Comparison of ENCODE assay signal across 14 mouse cellular contexts in the genomic region with DNA sequence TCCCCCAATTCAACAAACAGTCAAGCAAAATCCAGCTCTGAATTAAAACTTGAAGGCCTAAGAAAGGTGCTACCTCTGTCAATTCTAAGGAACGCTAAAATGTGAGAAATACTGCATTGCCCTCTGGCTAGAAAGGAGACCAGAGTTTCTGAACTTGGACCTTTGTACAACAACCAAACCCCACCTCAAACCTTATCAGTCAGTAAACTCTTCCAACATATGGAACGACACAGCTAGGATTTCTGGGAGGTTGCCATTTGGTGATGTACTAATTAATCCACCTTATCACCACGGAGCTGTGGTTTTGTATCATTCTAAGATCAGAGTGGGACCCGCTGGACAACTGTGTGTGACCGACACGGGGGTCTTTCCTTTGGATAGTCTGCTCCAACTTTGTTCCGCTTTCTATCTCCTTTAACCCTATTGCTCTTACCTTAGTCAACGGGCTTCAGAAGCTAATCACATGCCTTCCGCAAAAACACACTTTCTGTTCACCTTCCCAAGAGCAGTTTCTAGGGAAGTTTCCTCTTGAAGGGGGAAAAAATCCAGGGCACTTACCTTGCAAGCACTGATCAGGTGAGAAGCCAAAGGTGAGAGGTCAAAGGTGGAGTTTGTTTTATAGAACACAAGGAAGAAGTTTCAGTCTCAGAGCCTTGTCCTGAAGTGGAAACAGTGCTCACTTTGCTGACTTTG. TPM values are rescaled to one million over a fixed set of nuclear protein-coding genes. Genes with fewer than 3 reads are reported as not detected.
A peak's percentile ranks its signal among the peaks of the same experiment; 100 is the strongest.
DNase-seq lines count a peak whose midpoint lies in the region; ATAC-seq and TF ChIP-seq lines count a peak whose summit lies in the region.
"Had no signal": no experiment of that assay in that cellular context is flagged by ENCODE, and none has a peak within 500 bp of the region (broad histone marks: within the 10 kb centered on the region; RNA-seq: fewer than 3 reads in every experiment).

No protein-coding gene starts in this region.

- H3K4me3 ChIP-seq in forebrain, embryonic 12.5 days (replicated peaks) = no peak overlapping the region
- no peak overlapping the region for H3K4me3 ChIP-seq in forebrain, embryonic 14.5 days (ENCODE audit: low read depth, low read length)
- H3K4me3 ChIP-seq in lung, postnatal 0 days (ENCODE audit: low read depth, low read length) = no peak overlapping the region
- H3K4me3 ChIP-seq: midbrain, embryonic 10.5 days had no signal

- no peaks in the 10 kb centered on the region for H3K9me3 ChIP-seq in forebrain, embryonic 12.5 days
- H3K9me3 ChIP-seq in forebrain, embryonic 14.5 days (replicated peaks; ENCODE audit: control insufficient read depth, low read length) = no peaks in the 10 kb centered on the region
- H3K9me3 ChIP-seq in lung, postnatal 0 days (ENCODE audit: low read length) = no peaks in the 10 kb centered on the region
- H3K9me3 ChIP-seq: midbrain, embryonic 10.5 days had no signal

- no peak for TF ChIP-seq EP300 in lung, postnatal 0 days (IDR thresholded peaks at IDR 0.05)

- H3K27ac ChIP-seq in forebrain, embryonic 12.5 days = no peak overlapping the region
- H3K27ac ChIP-seq in forebrain, embryonic 14.5 days (ENCODE audit: low read depth, low read length) = no peak overlapping the region
- no peak overlapping the region for H3K27ac ChIP-seq in lung, postnatal 0 days (ENCODE audit: low read length)
- H3K27ac ChIP-seq: midbrain, embryonic 10.5 days had no signal

- WGBS in forebrain, embryonic 12.5 days = 93% methylated on average over 9 of the region's 9 CpGs
- 94% methylated on average over 9 of the region's 9 CpGs for WGBS in forebrain, embryonic 14.5 days
- WGBS in lung, postnatal 0 days = 76% methylated on average over 9 of the region's 9 CpGs

- ATAC-seq in forebrain, embryonic 12.5 days (ENCODE audit: low FRiP score) = 0 out of 2 replicates have a peak, but pooled peaks have one; percentile 17
- ATAC-seq in forebrain, embryonic 14.5 days = no peak
- no peak for ATAC-seq in lung, postnatal 0 days
- ATAC-seq: forebrain, embryonic 16.5 days; inflammation-experienced regulatory T-cells, adult 6 months had no signal

- H3K4me2 ChIP-seq in forebrain, embryonic 12.5 days = no peak overlapping the region
- H3K4me2 ChIP-seq in forebrain, embryonic 14.5 days (ENCODE audit: low read length) = no peak overlapping the region
- H3K4me2 ChIP-seq in lung, postnatal 0 days (replicated peaks; ENCODE audit: low read depth, low read length) = peak overlapping the region; percentile 38
- H3K4me2 ChIP-seq: lung, embryonic 14.5 days had no signal

- no peak for DNase-seq in forebrain, embryonic 14.5 days (ENCODE audit: low spot score)
- DNase-seq in kidney, adult 18-20 months = peak; percentile 27
- DNase-seq in kidney, adult 9 months = no peak
- no peak for DNase-seq in lung, postnatal 0 days (ENCODE audit: low spot score)
- no peak for DNase-seq in lung, adult 18-20 months
- DNase-seq in yolk sac, embryonic 10.5 days (ENCODE audit: low spot score) = peak; percentile 84
- no peak for DNase-seq in layer of hippocampus, postnatal 25 days (ENCODE audit: extremely low spot score in 1 of 2, low spot score in 1 of 2)
- DNase-seq: right cerebral cortex, postnatal 25 days had no signal

- no peaks in the 10 kb centered on the region for H3K4me1 ChIP-seq in forebrain, embryonic 12.5 days
- no peaks in the 10 kb centered on the region for H3K4me1 ChIP-seq in forebrain, embryonic 14.5 days (ENCODE audit: control insufficient read depth, insufficient read depth, low read length)
- H3K4me1 ChIP-seq in lung, postnatal 0 days (ENCODE audit: insufficient read depth, low read depth, low read length) = no peaks in the 10 kb centered on the region

- H3K36me3 ChIP-seq in forebrain, embryonic 12.5 days (replicated peaks) = no peaks in the 10 kb centered on the region
- no peaks in the 10 kb centered on the region for H3K36me3 ChIP-seq in forebrain, embryonic 14.5 days (ENCODE audit: control insufficient read depth, insufficient read depth, low read length)
- H3K36me3 ChIP-seq in lung, postnatal 0 days (ENCODE audit: insufficient read depth, low read length) = no peaks in the 10 kb centered on the region
- H3K36me3 ChIP-seq: midbrain, embryonic 10.5 days had no signal

- no peak overlapping the region for H3K9ac ChIP-seq in forebrain, embryonic 12.5 days
- H3K9ac ChIP-seq in forebrain, embryonic 14.5 days (ENCODE audit: low read length) = no peak overlapping the region
- H3K9ac ChIP-seq in lung, postnatal 0 days (replicated peaks; ENCODE audit: low read depth) = no peak overlapping the region
- H3K9ac ChIP-seq: lung, embryonic 14.5 days had no signal

- H3K27me3 ChIP-seq in forebrain, embryonic 12.5 days = no peaks in the 10 kb centered on the region
- no peaks in the 10 kb centered on the region for H3K27me3 ChIP-seq in forebrain, embryonic 14.5 days (replicated peaks; ENCODE audit: control insufficient read depth, insufficient read depth, low read length)
- H3K27me3 ChIP-seq in lung, postnatal 0 days (replicated peaks; ENCODE audit: insufficient read depth, low read length) = no peaks in the 10 kb centered on the region

- no peak for TF ChIP-seq CTCF in lung, postnatal 0 days (IDR thresholded peaks at IDR 0.05)

RNA-seq across cellular contexts. Expression of gene Fmo4, which starts 0.5 kb away (rescaled TPM):
- 0.23 TPM in 1 of 2 replicates, not detected in the other for polyA plus RNA-seq in forebrain, embryonic 12.5 days (2016; fragmentation: Nextera tagmentation; extraction: Ambion mirVana)
- polyA plus RNA-seq in forebrain, embryonic 14.5 days (2014; fragmentation: Nextera tagmentation; extraction: Ambion mirVana) = 0.12 and 0.22 TPM in 2 replicates
- polyA plus RNA-seq in lung, postnatal 0 days (2015; fragmentation: Nextera tagmentation; extraction: Ambion mirVana) = 1.6 and 2.5 TPM in 2 replicates
- under 1 TPM in 1 of 2 experiments, not detected in 1; 0.10 TPM for total RNA-seq in layer of hippocampus, postnatal 25 days (2021)
- total RNA-seq: left cerebral cortex, adult 18-20 months had no signal
- polyA plus RNA-seq: inflammation-experienced regulatory T-cells, adult 6 months had no signal

RNA-seq across cellular contexts. Expression of gene Fmo1, which starts 53.1 kb away (rescaled TPM):
- 11.0 and 15.9 TPM in 2 replicates for polyA plus RNA-seq in forebrain, embryonic 12.5 days (2016; fragmentation: Nextera tagmentation; extraction: Ambion mirVana)
- polyA plus RNA-seq in forebrain, embryonic 14.5 days (2014; fragmentation: Nextera tagmentation; extraction: Ambion mirVana) = 18.1 and 24.8 TPM in 2 replicates
- polyA plus RNA-seq in lung, postnatal 0 days (2015; fragmentation: Nextera tagmentation; extraction: Ambion mirVana) = 86.4 and 103 TPM in 2 replicates
- total RNA-seq in layer of hippocampus, postnatal 25 days (2021) = 10 to 100 TPM in 1 of 2 experiments, 1 to 10 TPM in 1; 9.9 to 15.0 TPM

Comparison
In these comparisons a context has a peak if more than half of its experiments do, and no peak if none do; other contexts are left out.
1. DNase-seq: peak in kidney, adult 18-20 months (single experiment) and yolk sac, embryonic 10.5 days (single experiment); none in forebrain, embryonic 14.5 days (single experiment), kidney, adult 9 months (single experiment), lung, postnatal 0 days (single experiment), lung, adult 18-20 months (0 of 2) and layer of hippocampus, postnatal 25 days (0 of 2).